Mouse (Mus musculus): ENCODE measurements around the gene Unc93a2.
"Not testable (repeated sequence)": the region's sequence is repeated elsewhere in the genome, so short reads cannot be mapped to it uniquely, and the experiment has no call there.

Unc93a2 gene

GRCm38 (mm10) chr17:7385364-7385763 is at the start of gene Unc93a2:
TSS of gene Unc93a2 (minus strand) at chr17:7385464.
- not testable (repeated sequence) for DNase-seq (ENCODE audit: low spot score)

- not testable (repeated sequence) for DNase-seq (ENCODE audit: low spot score)
Observed at GRCm38 (mm10) chr17:7434121-7434520, 48.9 kb upstream of the Unc93a2 start.

- DNase-seq (ENCODE audit: low spot score) = not testable (repeated sequence)
Observed at GRCm38 (mm10) chr17:7430210-7430631, 45.0 kb upstream of the Unc93a2 start.

- not testable (repeated sequence) for DNase-seq (ENCODE audit: low spot score)
Observed at GRCm38 (mm10) chr17:7420191-7420973, 35.1 kb upstream of the Unc93a2 start.

- not testable (repeated sequence) for DNase-seq (ENCODE audit: low spot score)
Observed at GRCm38 (mm10) chr17:7414601-7415310, 29.5 kb upstream of the Unc93a2 start.

GRCm38 (mm10) chr17:7413336-7413735 is 28.1 kb upstream of the Unc93a2 start:
- DNase-seq (ENCODE audit: low spot score) = not testable (repeated sequence)

- not testable (repeated sequence) for DNase-seq (ENCODE audit: low spot score)
Observed at GRCm38 (mm10) chr17:7399770-7400169, 14.5 kb upstream of the Unc93a2 start.

- not testable (repeated sequence) for DNase-seq (ENCODE audit: low spot score)
Observed at GRCm38 (mm10) chr17:7398198-7398847, 13.1 kb upstream of the Unc93a2 start.

GRCm38 (mm10) chr17:7397079-7397478 is 11.8 kb upstream of the Unc93a2 start:
- peak; percentile 24 for DNase-seq (ENCODE audit: low spot score)

- DNase-seq (ENCODE audit: low spot score) = not testable (repeated sequence)
Observed at GRCm38 (mm10) chr17:7396288-7396687, 11.0 kb upstream of the Unc93a2 start.

- not testable (repeated sequence) for DNase-seq (ENCODE audit: low spot score)
Observed at GRCm38 (mm10) chr17:7395671-7396070, 10.4 kb upstream of the Unc93a2 start.

GRCm38 (mm10) chr17:7395116-7395515 is 9.9 kb upstream of the Unc93a2 start:
- DNase-seq (ENCODE audit: low spot score) = not testable (repeated sequence)

GRCm38 (mm10) chr17:7389898-7390297 is 4.6 kb upstream of the Unc93a2 start:
- DNase-seq (ENCODE audit: low spot score) = not testable (repeated sequence)

GRCm38 (mm10) chr17:7388958-7389356 is 3.7 kb upstream of the Unc93a2 start:
- DNase-seq (ENCODE audit: low spot score) = not testable (repeated sequence)

GRCm38 (mm10) chr17:7388341-7388957 is 3.2 kb upstream of the Unc93a2 start:
- DNase-seq (ENCODE audit: low spot score) = not testable (repeated sequence)

GRCm38 (mm10) chr17:7386016-7386415 is 752 bp upstream of the Unc93a2 start:
- DNase-seq (ENCODE audit: low spot score) = peak; percentile 15

- not testable (repeated sequence) for DNase-seq (ENCODE audit: low spot score)
Observed at GRCm38 (mm10) chr17:7383167-7384143, 1.8 kb downstream of the Unc93a2 start.

GRCm38 (mm10) chr17:7382711-7383110 is 2.6 kb downstream of the Unc93a2 start:
- DNase-seq (ENCODE audit: low spot score) = not testable (repeated sequence)

GRCm38 (mm10) chr17:7377907-7378306 is 7.4 kb downstream of the Unc93a2 start:
- DNase-seq (ENCODE audit: low spot score) = not testable (repeated sequence)

- DNase-seq (ENCODE audit: low spot score) = not testable (repeated sequence)
Observed at GRCm38 (mm10) chr17:7376951-7377700, 8.1 kb downstream of the Unc93a2 start.
